Mouse (Mus musculus) heart, postnatal 25 days (tissue): ENCODE data around the gene Rps2. TPM values are rescaled to one million over a fixed set of nuclear protein-coding genes. Genes with fewer than 3 reads are reported as not detected.
A peak's percentile ranks its signal among the peaks of the same experiment; 100 is the strongest.
"Not testable (repeated sequence)": the region's sequence is repeated elsewhere in the genome, so short reads cannot be mapped to it uniquely, and the experiment has no call there.

Source experiments
- DNase-seq: peaks from one replicate; pipeline ENCODE4 v3.0.0; 2022; ENCODE audit warnings: low spot score
- intact Hi-C: fragments of 180-260 bp; cut with DNase I; formaldehyde crosslinking; loops from one replicate; pipeline ENCODE4 v1.15.1; 2025
- total RNA-seq, 2 experiments: library from RNA; stranded (reverse); gene quantifications; 2 replicates each; pipeline ENCODE4 v1.2.3; 2021

Gene Rps2
- 100 to 1,000 TPM; 745 to 758 TPM for total RNA-seq

- DNase-seq: no peak
- intact Hi-C loops: loop anchor here (5.0 kb wide), 1 partner anchor 191 kb away; the partner anchor contains the start of gene Traf7
Observed at GRCm38 (mm10) chr17:24717943-24718342, at the start of gene Rps2, which contains the start of gene Rnf151. Rps2 (plus strand) TSS chr17:24718116. Rnf151 (minus strand) TSS chr17:24718063.

DNA sequence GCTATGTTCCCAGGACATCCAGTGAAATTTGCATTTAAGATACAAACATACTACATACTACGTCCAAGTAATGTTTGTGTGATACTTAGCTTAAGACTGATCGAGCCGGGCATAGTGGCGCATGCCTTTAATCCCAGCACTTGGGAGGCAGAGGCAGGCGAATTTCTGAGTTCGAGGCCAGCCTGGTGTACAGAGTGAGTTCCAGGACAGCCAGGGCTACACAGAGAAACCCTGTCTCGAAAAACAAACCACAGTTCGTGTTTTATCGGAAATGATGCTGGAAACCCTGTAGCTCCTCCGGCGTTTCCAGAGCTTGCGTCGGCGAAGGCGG is 48.7 kb upstream of the Rps2 start:
- intact Hi-C loops: loop anchor here (5.0 kb wide), 2 partner anchors 42 to 142 kb away; partner anchors contain the start of gene Traf7
- DNase-seq: not testable (repeated sequence)

- intact Hi-C loops: loop anchor here (5.0 kb wide), 3 partner anchors 42 to 192 kb away; partner anchors contain the start of genes Mlst8 and Traf7
Observed at GRCm38 (mm10) chr17:24669545-24670245, 48.2 kb upstream of the Rps2 start, which contains the start of gene Zfp598. Zfp598 (plus strand) TSS chr17:24669687.

GRCm38 (mm10) chr17:24670246-24670844 is 47.6 kb upstream of the Rps2 start:
- intact Hi-C loops: loop anchor here (5.0 kb wide), 1 partner anchor 193 kb away; the partner anchor contains the start of gene Mlst8
- no peak for DNase-seq

More at GRCm38 (mm10) chr17:24669545-24670245, 48.2 kb upstream of the Rps2 start, which contains the start of gene Zfp598:
- peak; percentile 91 for DNase-seq

- intact Hi-C loops: loop anchor here (5.0 kb wide), 1 partner anchor 194 kb away; the partner anchor contains the start of gene Mlst8
- no peak for DNase-seq
Observed at GRCm38 (mm10) chr17:24671346-24671745, 46.6 kb upstream of the Rps2 start.

GRCm38 (mm10) chr17:24672141-24672540 is 45.8 kb upstream of the Rps2 start:
- peak; percentile 62 for DNase-seq
- intact Hi-C loops: loop anchor here (5.0 kb wide), 1 partner anchor 195 kb away; the partner anchor contains the start of gene Mlst8

- intact Hi-C loops: loop anchor here (5.0 kb wide), 1 partner anchor 197 kb away; the partner anchor contains the start of gene Mlst8
- DNase-seq: no peak
Observed at GRCm38 (mm10) chr17:24674277-24674676, 43.6 kb upstream of the Rps2 start.

DNA sequence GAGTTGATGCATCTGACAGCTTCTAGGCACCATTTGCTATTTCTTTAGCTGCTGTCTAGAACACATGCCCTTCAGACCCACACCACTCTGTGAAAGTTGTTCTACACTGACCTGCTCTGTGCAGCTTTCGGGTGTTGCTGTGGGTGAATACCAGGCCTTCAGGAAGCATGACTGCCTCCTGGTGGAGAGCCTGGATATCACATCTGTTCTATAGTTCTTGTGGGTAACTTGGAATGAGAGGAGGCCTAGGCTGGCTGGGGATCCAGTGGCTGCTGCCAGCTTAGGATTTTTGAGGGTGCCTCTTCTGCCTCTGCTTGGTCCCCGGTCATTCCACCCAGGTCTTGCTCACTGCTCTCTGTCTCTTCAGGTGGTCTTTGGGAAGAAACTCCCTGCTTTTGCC is 41.7 kb upstream of the Rps2 start:
- no peak for DNase-seq
- intact Hi-C loops: loop anchor here (1.0 kb wide), 1 partner anchor 31 kb away; the partner anchor contains the start of gene Tbl3

DNA sequence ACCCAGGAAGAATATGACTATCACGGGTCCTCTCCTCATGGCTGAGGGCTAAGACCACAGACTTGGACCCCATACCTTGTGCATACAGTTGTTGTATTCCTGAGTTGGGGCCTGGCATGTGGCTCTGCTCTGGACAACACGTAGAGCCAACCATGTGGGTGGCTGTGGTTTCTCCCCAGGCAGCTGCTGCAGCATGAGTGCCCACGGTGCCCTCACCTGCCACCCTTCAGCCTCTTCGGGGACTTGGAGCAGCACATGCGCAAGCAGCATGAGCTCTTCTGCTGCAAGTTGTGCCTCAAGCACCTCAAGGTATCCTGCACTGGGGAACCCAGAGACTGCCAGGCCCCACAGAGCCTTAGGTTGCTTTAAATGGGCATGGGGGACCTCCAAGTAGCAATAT is 41.0 kb upstream of the Rps2 start:
- DNase-seq: no peak
- intact Hi-C loops: loop anchor here (1.0 kb wide), 1 partner anchor 30 kb away; the partner anchor contains the start of gene Tbl3

GRCm38 (mm10) chr17:24677500-24678080 is 40.3 kb upstream of the Rps2 start:
- no peak for DNase-seq
- intact Hi-C loops: no loop called here

GRCm38 (mm10) chr17:24686514-24686913 is 31.4 kb upstream of the Rps2 start:
- DNase-seq: no peak

DNA sequence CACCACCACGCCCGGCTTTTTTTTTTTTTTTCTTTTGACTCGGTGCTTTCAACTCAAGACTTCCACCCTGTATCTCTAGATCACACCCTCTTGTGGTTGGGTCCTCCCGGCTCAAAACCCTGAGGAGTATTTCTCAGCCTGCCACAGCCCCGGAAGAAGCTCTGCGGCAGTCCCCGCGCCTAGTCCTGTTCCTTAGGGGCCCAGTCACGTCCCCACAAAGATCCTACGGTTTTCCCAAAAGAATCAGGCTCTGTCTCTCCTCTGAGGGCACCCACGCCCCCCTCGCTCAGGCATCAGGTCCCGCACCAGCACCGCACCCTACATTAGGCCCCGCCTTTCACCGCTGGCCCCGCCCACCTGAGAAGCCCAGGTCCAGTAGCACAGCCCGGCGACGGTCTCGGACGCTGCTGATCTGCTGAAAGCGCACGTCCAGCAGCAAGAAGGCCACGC is 30.7 kb upstream of the Rps2 start:
- intact Hi-C loops: no loop called here
- DNase-seq: no peak

More at GRCm38 (mm10) chr17:24686514-24686913, 31.4 kb upstream of the Rps2 start:
- intact Hi-C loops: no loop called here

DNA sequence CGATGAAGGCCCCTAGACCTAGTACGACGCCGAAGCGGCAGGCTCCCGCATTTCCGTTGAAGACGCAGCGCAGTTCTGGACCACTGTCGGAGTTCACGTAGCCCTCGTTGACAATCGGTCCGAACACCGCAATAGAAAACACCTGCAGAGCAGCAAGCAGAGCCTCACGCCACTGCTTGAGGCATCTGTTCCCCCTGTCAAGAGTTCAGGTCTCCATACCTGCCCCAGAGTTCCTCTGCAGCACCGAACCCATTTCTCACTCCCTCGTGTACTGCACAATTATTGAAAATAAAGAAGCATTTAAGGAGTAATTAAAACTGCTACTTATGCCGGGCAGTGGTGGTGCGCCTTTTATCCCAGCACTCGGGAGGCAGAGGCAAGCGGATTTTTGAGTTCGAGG is 30.3 kb upstream of the Rps2 start:
- intact Hi-C loops: no loop called here
- no peak for DNase-seq

DNA sequence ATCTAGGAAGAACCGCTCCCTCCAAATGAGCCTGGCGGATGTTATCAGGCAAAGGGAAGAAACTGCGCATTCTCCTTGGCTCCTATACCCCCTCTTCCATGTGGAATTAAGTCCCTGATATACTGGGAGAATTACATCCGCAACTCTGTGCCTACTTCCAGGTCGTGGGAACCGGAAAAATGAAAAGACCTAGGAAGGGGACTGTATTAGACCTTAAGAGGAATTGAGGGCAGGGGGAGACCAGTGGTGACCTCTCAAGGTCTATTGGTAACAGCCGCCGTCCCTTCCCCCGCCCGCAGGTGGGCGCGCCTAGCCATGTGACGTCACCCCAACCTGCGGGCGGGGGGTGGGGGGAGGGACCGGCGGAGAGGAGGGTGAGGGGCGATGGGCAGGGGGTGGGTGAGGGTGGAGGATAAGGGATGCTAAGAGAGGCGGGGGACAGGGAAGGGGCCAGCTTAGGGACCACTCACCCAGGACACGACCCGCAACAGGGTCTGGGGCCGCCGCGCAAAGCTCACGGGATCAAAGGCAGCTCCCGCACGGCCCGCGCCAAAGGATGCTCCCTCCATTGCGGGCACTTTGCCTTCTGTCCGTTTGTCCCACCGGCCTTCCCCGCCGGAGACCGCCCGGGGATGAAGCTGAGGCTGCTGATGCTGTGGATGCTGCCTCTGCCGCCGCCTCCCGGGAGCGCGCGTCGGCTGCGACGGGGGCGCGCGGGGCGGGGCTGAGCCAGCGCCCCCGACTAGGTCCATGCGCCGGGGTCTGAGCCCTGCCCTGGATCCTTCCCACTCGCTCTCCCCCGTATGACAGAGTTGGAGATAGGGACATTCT is 28.4 kb upstream of the Rps2 start, which contains the start of gene Syngr3:
Gene Syngr3 (minus strand): TSS at position 705 of the 831 bp plus-strand sequence.
- intact Hi-C loops: no loop called here
- no peak for DNase-seq

GRCm38 (mm10) chr17:24692385-24692784 is 25.5 kb upstream of the Rps2 start:
- intact Hi-C loops: no loop called here
- DNase-seq: no peak

DNA sequence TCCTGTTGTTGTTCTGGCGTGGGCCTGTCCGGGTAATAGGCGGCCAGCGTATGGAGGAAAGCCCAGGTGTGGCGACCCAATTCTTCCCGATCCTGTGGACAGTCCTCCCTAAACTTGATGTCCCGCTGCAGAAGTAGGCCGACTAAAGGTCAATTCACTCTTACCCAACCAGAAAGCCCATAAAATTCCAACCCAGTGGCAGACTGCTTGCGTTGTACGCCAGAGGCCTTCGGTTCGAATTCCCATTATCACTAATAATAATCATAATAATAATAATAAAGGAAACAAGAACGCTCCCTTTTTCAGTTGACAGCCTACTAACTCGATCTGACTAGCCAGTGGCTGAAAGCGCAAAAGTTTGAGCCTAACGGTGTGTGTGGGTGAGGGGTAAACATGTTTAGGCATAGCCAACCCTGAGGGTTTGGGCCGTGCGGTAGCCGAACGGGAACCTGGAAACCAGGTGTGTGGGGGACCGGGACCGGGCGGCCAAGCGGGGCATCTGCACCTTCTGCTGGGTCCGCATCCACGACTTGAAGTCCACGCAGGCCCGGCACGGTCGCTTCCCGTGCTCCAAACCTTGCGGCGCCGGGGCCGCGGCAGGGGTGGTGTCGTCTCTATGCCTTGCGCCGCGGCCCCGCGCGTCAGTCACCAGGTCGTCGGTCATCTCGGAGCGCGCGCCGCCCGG is 22.4 kb upstream of the Rps2 start:
- intact Hi-C loops: no loop called here
- DNase-seq: no peak

GRCm38 (mm10) chr17:24696011-24696697 is 21.8 kb upstream of the Rps2 start, which contains the start of the genes Gfer and Noxo1:
Gfer (minus strand) TSS chr17:24696156.
Noxo1 (plus strand) TSS chr17:24696234.
- intact Hi-C loops: no loop called here
- peak; percentile 79 for DNase-seq

- intact Hi-C loops: no loop called here
- DNase-seq: no peak
Observed at GRCm38 (mm10) chr17:24697985-24698384, 19.9 kb upstream of the Rps2 start.
